Mouse (Mus musculus): ENCODE results near the gene Mcm2. TPM values are rescaled to one million over a fixed set of nuclear protein-coding genes. Genes with fewer than 3 reads are reported as not detected.

The Mcm2 gene
- polyA plus RNA-seq, 1 experiment from 2014 or later, result 219 TPM

GRCm38 (mm10) chr6:88938664-88939055 lies 40.1 kb upstream of the Mcm2 start:
- Histone ChIP-seq H3K27ac (ENCODE audit: low read depth, low read length) (peak overlapping the region; percentile 80), H3K9ac (ENCODE audit: low read length) (peak overlapping the region; percentile 42), H3K4me2 (ENCODE audit: low read depth) (no peak overlapping the region), H3K27me3 (ENCODE audit: control insufficient read depth, insufficient read depth, low read length) (no peaks in the 10 kb centered on the region), H3K9me3 (ENCODE audit: control insufficient read depth, low read length) (no peaks in the 10 kb centered on the region), H3K36me3 (ENCODE audit: control insufficient read depth, insufficient read depth, low read length) (no peaks in the 10 kb centered on the region), H3K4me3 (ENCODE audit: low read depth, low read length) (no peak overlapping the region), H3K4me1 (ENCODE audit: control insufficient read depth, insufficient read depth, low read length) (peaks cover 53% of the 10 kb centered on the region)
- ATAC-seq (ENCODE audit: insufficient read depth, low FRiP score, low TSS enrichment), result no peak
- no peak for DNase-seq (ENCODE audit: low spot score)
- WGBS, result 63% methylated on average over 5 of the region's 5 CpGs

DNA sequence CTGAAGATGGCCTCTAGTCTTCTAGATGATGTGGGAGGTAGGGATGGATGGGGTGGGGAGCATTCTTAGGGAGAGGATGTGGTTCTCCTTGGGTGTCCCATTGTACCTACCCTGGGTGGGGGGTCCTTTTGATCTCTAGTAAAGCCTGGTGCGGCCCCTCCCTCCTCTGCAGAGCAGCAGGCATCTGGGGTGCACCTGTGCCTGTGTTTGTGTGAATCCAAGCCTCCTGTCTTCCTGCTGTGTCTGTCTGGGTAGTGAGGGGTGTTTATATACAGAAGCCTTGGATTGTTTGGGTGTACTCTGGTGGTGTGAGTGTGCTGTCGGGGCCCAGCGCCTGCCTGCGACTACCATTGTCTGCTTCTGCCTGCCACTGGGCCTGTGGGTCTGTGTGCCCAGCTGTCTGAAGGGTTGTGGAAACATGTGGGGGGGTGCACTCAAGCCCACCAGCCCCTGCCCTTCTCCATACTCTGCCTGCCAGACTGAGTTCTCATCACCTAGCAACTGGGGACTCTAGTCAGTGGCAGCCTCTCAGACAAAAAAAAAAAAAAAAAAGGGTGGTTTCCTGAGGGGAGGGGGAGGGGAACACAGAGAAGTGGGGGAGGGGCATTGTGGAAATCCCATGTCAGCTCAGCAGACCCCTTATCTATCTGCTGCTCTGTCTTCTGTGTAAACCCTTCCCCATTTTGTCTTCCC lies 39.5 kb upstream of the Mcm2 start:
- H3K36me3 ChIP-seq (ENCODE audit: control insufficient read depth, insufficient read depth, low read length), result no peaks in the 10 kb centered on the region
- peak overlapping the region; percentile 80 for H3K27ac ChIP-seq (ENCODE audit: low read depth, low read length)
- DNase-seq (ENCODE audit: low spot score) (peak; percentile 73), ATAC-seq (ENCODE audit: insufficient read depth, low FRiP score, low TSS enrichment) (peak; percentile 74)
- no peak overlapping the region for H3K4me2 ChIP-seq (ENCODE audit: low read depth)
- no peaks in the 10 kb centered on the region for H3K9me3 ChIP-seq (ENCODE audit: control insufficient read depth, low read length)
- WGBS, result 25% methylated on average over 4 of the region's 4 CpGs
- H3K4me3 ChIP-seq (ENCODE audit: low read depth, low read length), result no peak overlapping the region
- peaks cover 49% of the 10 kb centered on the region for H3K4me1 ChIP-seq (ENCODE audit: control insufficient read depth, insufficient read depth, low read length)
- H3K27me3 ChIP-seq (ENCODE audit: control insufficient read depth, insufficient read depth, low read length), result no peaks in the 10 kb centered on the region
- H3K9ac ChIP-seq (ENCODE audit: low read length), result peak overlapping the region; percentile 42

DNA sequence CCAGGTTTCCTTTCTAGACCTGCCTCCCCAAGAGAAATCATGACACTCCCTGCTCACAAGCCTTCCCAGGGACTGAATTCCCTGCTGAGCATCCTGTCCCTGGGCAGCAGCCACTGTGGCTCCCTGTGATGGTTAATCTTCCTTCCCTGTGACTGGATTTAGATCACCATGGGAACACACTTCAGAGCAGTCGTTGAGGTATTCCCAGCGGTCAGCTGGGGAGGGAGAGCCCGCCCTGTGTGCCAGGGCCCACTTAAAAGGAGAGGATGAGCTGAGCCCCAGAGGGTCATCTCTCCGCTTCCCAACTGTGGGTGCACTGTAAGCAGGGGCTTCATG lies 38.6 kb upstream of the Mcm2 start:
- ATAC-seq (ENCODE audit: insufficient read depth, low FRiP score, low TSS enrichment) (no peak), DNase-seq (ENCODE audit: low spot score) (no peak)
- peaks cover 42% of the 10 kb centered on the region for H3K4me1 ChIP-seq (ENCODE audit: control insufficient read depth, insufficient read depth, low read length)
- WGBS, result 32% methylated on average over 4 of the region's 4 CpGs
- H3K4me2 ChIP-seq (ENCODE audit: low read depth), result no peak overlapping the region
- H3K9ac ChIP-seq (ENCODE audit: low read length), result no peak overlapping the region
- no peaks in the 10 kb centered on the region for H3K27me3 ChIP-seq (ENCODE audit: control insufficient read depth, insufficient read depth, low read length)
- H3K27ac ChIP-seq (ENCODE audit: low read depth, low read length), result no peak overlapping the region
- H3K9me3 ChIP-seq (ENCODE audit: control insufficient read depth, low read length), result no peaks in the 10 kb centered on the region
- no peaks in the 10 kb centered on the region for H3K36me3 ChIP-seq (ENCODE audit: control insufficient read depth, insufficient read depth, low read length)
- no peak overlapping the region for H3K4me3 ChIP-seq (ENCODE audit: low read depth, low read length)

DNA sequence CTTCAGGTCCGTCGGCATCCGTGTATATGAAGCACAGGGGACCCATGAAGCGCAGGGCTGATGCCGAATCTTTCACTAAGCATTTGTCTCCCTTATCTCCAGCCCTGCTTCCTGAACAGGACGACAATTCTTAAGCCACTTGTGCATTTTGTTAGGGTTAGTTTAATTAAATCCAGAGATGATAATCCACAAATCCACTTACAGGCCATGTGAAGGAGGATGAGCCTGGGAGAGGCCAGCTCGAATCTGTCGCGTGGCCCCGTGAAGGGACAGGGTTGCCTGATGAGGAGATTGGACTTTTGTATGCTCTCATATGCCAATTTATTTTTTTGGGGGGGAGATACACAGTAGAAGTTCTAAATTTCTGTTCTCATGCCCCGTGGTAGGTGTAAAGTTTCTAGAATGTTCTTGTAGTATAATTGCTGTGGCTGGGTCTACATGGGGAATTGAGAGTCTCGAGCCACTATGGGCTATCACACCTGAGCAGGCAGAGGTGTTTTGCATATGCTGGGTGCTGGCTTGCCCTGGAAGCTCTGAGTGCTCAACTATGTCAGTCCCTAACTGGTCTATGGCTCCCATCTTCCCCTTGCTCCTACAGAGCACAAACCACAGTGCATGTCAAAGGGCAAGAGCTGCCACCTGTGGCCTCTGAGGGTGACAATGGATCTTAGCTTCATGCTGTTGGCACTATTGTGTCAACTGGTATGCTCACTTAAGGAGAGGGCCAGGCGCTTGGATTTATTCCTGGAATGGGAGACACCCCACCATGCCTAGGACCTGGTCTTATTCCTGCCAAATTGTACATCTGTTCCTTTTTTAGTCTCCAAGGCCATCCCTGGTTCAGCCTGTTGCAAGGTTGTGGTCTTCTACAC lies 38.0 kb upstream of the Mcm2 start:
- no peaks in the 10 kb centered on the region for H3K9me3 ChIP-seq (ENCODE audit: control insufficient read depth, low read length)
- no peak for DNase-seq (ENCODE audit: low spot score)
- 73% methylated on average over 13 of the region's 13 CpGs for WGBS

GRCm38 (mm10) chr6:88935735-88936276 lies 37.2 kb upstream of the Mcm2 start:
- Histone ChIP-seq H3K4me1 (ENCODE audit: control insufficient read depth, insufficient read depth, low read length) (peaks cover 36% of the 10 kb centered on the region), H3K9me3 (ENCODE audit: control insufficient read depth, low read length) (no peaks in the 10 kb centered on the region), H3K27ac (ENCODE audit: low read depth, low read length) (no peak overlapping the region), H3K27me3 (ENCODE audit: control insufficient read depth, insufficient read depth, low read length) (no peaks in the 10 kb centered on the region), H3K36me3 (ENCODE audit: control insufficient read depth, insufficient read depth, low read length) (no peaks in the 10 kb centered on the region), H3K9ac (ENCODE audit: low read length) (no peak overlapping the region), H3K4me3 (ENCODE audit: low read depth, low read length) (no peak overlapping the region), H3K4me2 (ENCODE audit: low read depth) (no peak overlapping the region)
- WGBS, result 17% methylated on average over 4 of the region's 4 CpGs
- ATAC-seq (ENCODE audit: insufficient read depth, low FRiP score, low TSS enrichment) (no peak), DNase-seq (ENCODE audit: low spot score) (peak; percentile 68)

More for the DNA sequence above, 38.0 kb upstream of the Mcm2 start:
- Histone ChIP-seq H3K27ac (ENCODE audit: low read depth, low read length) (no peak overlapping the region), H3K4me3 (ENCODE audit: low read depth, low read length) (no peak overlapping the region), H3K4me2 (ENCODE audit: low read depth) (no peak overlapping the region), H3K36me3 (ENCODE audit: control insufficient read depth, insufficient read depth, low read length) (no peaks in the 10 kb centered on the region), H3K9ac (ENCODE audit: low read length) (no peak overlapping the region), H3K4me1 (ENCODE audit: control insufficient read depth, insufficient read depth, low read length) (peaks cover 42% of the 10 kb centered on the region), H3K27me3 (ENCODE audit: control insufficient read depth, insufficient read depth, low read length) (no peaks in the 10 kb centered on the region)
- no peak for ATAC-seq (ENCODE audit: insufficient read depth, low FRiP score, low TSS enrichment)

DNA sequence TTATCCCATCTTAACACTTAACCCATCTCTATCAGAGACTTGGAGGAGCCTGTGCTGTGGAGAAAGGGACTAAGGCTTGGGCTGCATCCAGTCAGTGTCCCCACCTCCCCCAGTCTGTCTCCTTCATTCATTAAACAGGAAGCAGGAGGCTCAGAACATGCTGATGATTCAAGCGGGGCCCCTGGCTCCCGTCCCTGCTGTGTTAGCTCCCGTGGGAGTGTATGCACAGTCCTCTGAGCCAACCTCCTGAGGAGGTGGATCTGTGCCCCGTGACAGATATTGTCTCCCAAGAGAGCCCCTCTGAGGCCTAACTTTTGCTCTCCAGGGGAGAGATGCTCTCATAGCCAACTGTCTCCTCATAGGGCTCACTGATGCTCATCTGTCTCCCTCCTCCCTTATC lies 36.2 kb upstream of the Mcm2 start:
- Histone ChIP-seq H3K4me2 (ENCODE audit: low read depth) (no peak overlapping the region), H3K27ac (ENCODE audit: low read depth, low read length) (no peak overlapping the region), H3K4me3 (ENCODE audit: low read depth, low read length) (no peak overlapping the region), H3K4me1 (ENCODE audit: control insufficient read depth, insufficient read depth, low read length) (peaks cover 30% of the 10 kb centered on the region), H3K9me3 (ENCODE audit: control insufficient read depth, low read length) (no peaks in the 10 kb centered on the region), H3K9ac (ENCODE audit: low read length) (no peak overlapping the region), H3K36me3 (ENCODE audit: control insufficient read depth, insufficient read depth, low read length) (no peaks in the 10 kb centered on the region), H3K27me3 (ENCODE audit: control insufficient read depth, insufficient read depth, low read length) (no peaks in the 10 kb centered on the region)
- 14% methylated on average over 4 of the region's 4 CpGs for WGBS
- DNase-seq (ENCODE audit: low spot score), result no peak
- ATAC-seq (ENCODE audit: insufficient read depth, low FRiP score, low TSS enrichment), result no peak

- Histone ChIP-seq H3K4me3 (ENCODE audit: low read depth, low read length) (no peak overlapping the region), H3K36me3 (ENCODE audit: control insufficient read depth, insufficient read depth, low read length) (no peaks in the 10 kb centered on the region), H3K4me1 (ENCODE audit: control insufficient read depth, insufficient read depth, low read length) (peaks cover 24% of the 10 kb centered on the region), H3K9ac (ENCODE audit: low read length) (no peak overlapping the region), H3K27me3 (ENCODE audit: control insufficient read depth, insufficient read depth, low read length) (no peaks in the 10 kb centered on the region), H3K4me2 (ENCODE audit: low read depth) (no peak overlapping the region), H3K27ac (ENCODE audit: low read depth, low read length) (no peak overlapping the region), H3K9me3 (ENCODE audit: control insufficient read depth, low read length) (no peaks in the 10 kb centered on the region)
- ATAC-seq (ENCODE audit: insufficient read depth, low FRiP score, low TSS enrichment) (no peak), DNase-seq (ENCODE audit: low spot score) (no peak)
- 63% methylated on average over 4 of the region's 4 CpGs for WGBS
Measured at GRCm38 (mm10) chr6:88934132-88934531, 35.6 kb upstream of the Mcm2 start.

GRCm38 (mm10) chr6:88931449-88931848 lies 32.9 kb upstream of the Mcm2 start:
- Histone ChIP-seq H3K27ac (ENCODE audit: low read depth, low read length) (no peak overlapping the region), H3K9ac (ENCODE audit: low read length) (no peak overlapping the region), H3K36me3 (ENCODE audit: control insufficient read depth, insufficient read depth, low read length) (no peaks in the 10 kb centered on the region), H3K4me3 (ENCODE audit: low read depth, low read length) (no peak overlapping the region), H3K27me3 (ENCODE audit: control insufficient read depth, insufficient read depth, low read length) (no peaks in the 10 kb centered on the region), H3K4me2 (ENCODE audit: low read depth) (no peak overlapping the region), H3K9me3 (ENCODE audit: control insufficient read depth, low read length) (no peaks in the 10 kb centered on the region), H3K4me1 (ENCODE audit: control insufficient read depth, insufficient read depth, low read length) (peaks cover 7% of the 10 kb centered on the region)
- DNase-seq (ENCODE audit: low spot score) (no peak), ATAC-seq (ENCODE audit: insufficient read depth, low FRiP score, low TSS enrichment) (no peak)
- WGBS, result 84% methylated on average over 2 of the region's 2 CpGs
